Mouse (Mus musculus) megakaryocyte, embryonic 14.5 days (primary cell): ENCODE results near the gene Fuz.

Experiments
- FLI1 ChIP-seq: IDR thresholded peaks from 2 replicates; pipeline ENCODE4 v1.6.1; 2012; ENCODE audit warnings: low read length, inconsistent platforms, mixed read lengths
- GATA1 ChIP-seq: IDR thresholded peaks from 3 replicates; pipeline ENCODE4 v1.6.1; 2012; ENCODE audit warnings: mixed read lengths, low read length, inconsistent platforms, borderline replicate concordance

- TF ChIP-seq GATA1 (no peak), FLI1 (no peak)
Measured at GRCm38 (mm10) chr7:44862434-44862833, 33.4 kb upstream of the Fuz start.
